Mouse (Mus musculus): ENCODE measurements around the gene Wdr90. TPM values are rescaled to one million over a fixed set of nuclear protein-coding genes. Genes with fewer than 3 reads are reported as not detected.
A peak's percentile ranks its signal among the peaks of the same experiment; 100 is the strongest.
"Not testable (repeated sequence)": the region's sequence is repeated elsewhere in the genome, so short reads cannot be mapped to it uniquely, and the experiment has no call there.

Wdr90 gene
- polyA plus RNA-seq, 1 experiment: not detected

DNA sequence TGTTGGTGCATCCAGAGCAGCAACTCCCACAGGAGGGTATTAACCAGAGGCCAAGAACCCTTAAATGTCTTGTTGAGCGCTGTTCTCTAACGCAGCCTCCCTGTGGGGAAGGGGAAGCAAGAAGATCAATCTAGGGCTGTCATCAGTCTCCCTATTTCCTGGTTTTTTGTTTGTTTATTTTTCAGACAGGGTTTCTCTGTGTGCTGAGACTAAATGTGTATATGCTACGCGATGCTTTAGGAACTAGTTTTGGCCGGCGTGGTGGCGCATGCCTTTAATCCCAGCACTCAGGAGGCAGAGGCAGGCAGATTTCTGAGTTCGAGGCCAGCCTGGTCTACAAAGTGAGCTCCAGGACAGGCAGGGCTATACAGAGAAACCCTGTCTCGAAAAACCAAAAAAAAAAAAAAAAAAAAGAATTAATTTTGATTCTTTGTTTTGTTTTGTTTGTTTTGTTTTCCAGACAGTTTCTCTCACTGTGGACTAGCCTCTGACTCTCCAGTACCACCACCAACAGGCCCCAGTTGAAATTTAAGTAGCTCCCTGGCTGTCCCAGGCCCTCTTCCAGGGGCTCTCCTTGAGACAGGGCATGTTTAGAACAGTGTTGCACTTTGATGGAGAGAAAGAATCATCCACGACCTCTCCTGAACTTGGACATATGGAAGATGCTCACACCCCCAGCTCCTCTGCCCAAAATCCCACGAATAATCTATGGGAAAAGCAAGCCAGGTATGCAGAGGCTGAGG, 12.3 kb upstream of the Wdr90 start:
- Histone ChIP-seq H3K4me3 (ENCODE audit: insufficient read depth, low read depth, low read length) (0 out of 2 replicates have a peak overlapping the region, but pooled peaks have one; percentile 87), H3K4me1 (ENCODE audit: control insufficient read depth, insufficient read depth, low read length) (peaks cover 22% of the 10 kb centered on the region), H3K27ac (ENCODE audit: insufficient read depth, low read depth, low read length) (peak overlapping the region; percentile 82; the same call in 1 of the 2 replicates)
- 80% methylated on average over 11 of the region's 11 CpGs for WGBS
- TF ChIP-seq POLR2A (IDR thresholded peaks at IDR 0.05; ENCODE audit: insufficient read depth, low read depth, low read length) (no peak), CTCF (IDR thresholded peaks at IDR 0.05; ENCODE audit: insufficient read depth, low read depth, low read length) (no peak)

DNA sequence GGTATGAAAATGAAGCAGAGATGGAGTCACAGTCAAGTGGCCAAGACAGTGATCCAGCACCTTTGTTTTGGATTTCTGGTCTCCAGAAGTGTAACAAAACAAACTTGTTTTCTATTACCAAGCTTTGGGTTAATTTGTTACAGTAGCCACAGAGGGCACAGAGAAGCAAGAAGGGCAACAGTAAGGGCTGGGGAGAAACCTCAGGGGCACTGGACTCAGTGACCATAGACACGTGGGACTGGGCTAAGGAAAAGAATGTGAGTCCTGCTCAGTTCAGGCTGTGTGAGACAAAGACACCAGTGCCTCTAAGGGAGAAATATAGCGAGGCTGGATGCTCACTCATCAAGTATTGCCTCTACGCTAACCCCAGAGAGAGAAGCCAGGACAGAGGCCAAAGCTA, 11.4 kb upstream of the Wdr90 start:
- WGBS: 87% methylated on average over 3 of the region's 3 CpGs
- TF ChIP-seq POLR2A (IDR thresholded peaks at IDR 0.05; ENCODE audit: insufficient read depth, low read depth, low read length) (no peak), CTCF (IDR thresholded peaks at IDR 0.05; ENCODE audit: insufficient read depth, low read depth, low read length) (no peak)
- Histone ChIP-seq H3K27ac (ENCODE audit: insufficient read depth, low read depth, low read length) (no peak overlapping the region), H3K4me1 (ENCODE audit: control insufficient read depth, insufficient read depth, low read length) (peaks cover 20% of the 10 kb centered on the region), H3K4me3 (ENCODE audit: insufficient read depth, low read depth, low read length) (no peak overlapping the region)

DNA sequence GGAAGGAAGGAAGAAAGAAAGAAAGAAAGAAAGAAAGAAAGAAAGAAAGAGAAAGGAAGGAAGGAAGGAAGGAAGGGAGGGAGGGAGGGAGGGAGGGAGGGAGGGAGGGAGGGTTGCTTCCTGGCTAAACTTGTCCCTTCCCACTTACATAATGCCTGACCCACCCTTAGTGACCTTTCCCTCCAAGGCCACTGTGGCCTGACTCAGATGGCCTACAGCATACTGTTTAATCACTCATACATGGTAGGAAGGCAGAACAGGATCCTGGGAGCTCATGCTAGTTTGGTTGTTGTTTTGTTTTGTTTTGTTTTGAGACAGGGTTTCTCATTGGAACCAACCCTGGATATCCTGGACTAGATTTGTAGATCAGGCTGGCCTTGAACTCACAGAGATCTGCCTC, 10.3 kb upstream of the Wdr90 start:
- not testable (repeated sequence) for H3K4me3 ChIP-seq (ENCODE audit: insufficient read depth, low read depth, low read length); H3K27ac ChIP-seq (ENCODE audit: insufficient read depth, low read depth, low read length)
- H3K4me1 ChIP-seq (ENCODE audit: control insufficient read depth, insufficient read depth, low read length): peaks cover 17% of the 10 kb centered on the region

DNA sequence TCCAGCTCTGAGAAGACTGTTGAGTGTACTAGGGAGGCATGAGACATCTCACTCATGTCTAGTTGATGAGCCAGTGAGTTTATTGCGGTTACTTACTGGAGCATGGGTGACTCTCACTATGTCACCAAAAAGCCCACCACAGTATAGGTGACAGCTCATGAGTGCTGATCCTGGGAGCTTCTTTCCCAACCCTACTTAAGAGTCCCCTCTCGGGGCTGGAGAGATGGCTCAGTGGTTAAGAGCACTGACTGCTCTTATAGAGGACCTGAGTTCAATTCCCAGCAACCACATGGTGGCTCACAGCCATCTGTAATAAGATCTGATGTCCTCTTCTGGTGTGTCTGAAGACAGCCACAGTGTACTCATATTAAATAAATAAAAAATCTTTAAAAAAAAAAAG, 8.7 kb upstream of the Wdr90 start:
- H3K4me3 ChIP-seq (ENCODE audit: insufficient read depth, low read depth, low read length): no peak overlapping the region
- H3K27ac ChIP-seq (ENCODE audit: insufficient read depth, low read depth, low read length): no peak overlapping the region
- H3K4me1 ChIP-seq (ENCODE audit: control insufficient read depth, insufficient read depth, low read length): peaks cover 10% of the 10 kb centered on the region
- TF ChIP-seq CTCF (IDR thresholded peaks at IDR 0.05; ENCODE audit: insufficient read depth, low read depth, low read length) (no peak), POLR2A (IDR thresholded peaks at IDR 0.05; ENCODE audit: insufficient read depth, low read depth, low read length) (no peak)
- 92% methylated on average over 2 of the region's 2 CpGs for WGBS

DNA sequence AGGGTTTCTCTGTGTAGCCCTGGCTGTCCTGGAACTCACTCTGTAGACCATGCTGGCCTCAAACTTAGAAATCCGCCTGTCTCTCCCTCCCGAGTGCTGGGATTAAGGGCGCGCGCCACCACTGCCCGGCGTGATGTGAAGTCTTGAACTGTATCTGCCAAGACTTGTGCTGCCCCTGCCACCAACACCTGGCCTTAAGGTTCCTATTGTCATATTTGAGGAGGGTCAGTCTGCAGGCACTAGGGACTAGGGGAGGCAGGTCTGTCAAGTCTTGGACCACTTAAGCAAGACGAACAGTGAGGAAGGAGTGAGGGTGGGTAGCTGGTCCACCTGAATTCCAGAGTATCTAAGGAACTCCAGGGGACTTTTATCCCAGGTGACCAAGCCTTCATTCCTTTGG, 8.2 kb upstream of the Wdr90 start:
- H3K4me1 ChIP-seq (ENCODE audit: control insufficient read depth, insufficient read depth, low read length): peaks cover 10% of the 10 kb centered on the region
- no peak overlapping the region for H3K27ac ChIP-seq (ENCODE audit: insufficient read depth, low read depth, low read length)
- WGBS: 84% methylated on average over 8 of the region's 8 CpGs
- no peak for TF ChIP-seq CTCF (IDR thresholded peaks at IDR 0.05; ENCODE audit: insufficient read depth, low read depth, low read length)
- TF ChIP-seq POLR2A (IDR thresholded peaks at IDR 0.05; ENCODE audit: insufficient read depth, low read depth, low read length): no peak
- no peak overlapping the region for H3K4me3 ChIP-seq (ENCODE audit: insufficient read depth, low read depth, low read length)

DNA sequence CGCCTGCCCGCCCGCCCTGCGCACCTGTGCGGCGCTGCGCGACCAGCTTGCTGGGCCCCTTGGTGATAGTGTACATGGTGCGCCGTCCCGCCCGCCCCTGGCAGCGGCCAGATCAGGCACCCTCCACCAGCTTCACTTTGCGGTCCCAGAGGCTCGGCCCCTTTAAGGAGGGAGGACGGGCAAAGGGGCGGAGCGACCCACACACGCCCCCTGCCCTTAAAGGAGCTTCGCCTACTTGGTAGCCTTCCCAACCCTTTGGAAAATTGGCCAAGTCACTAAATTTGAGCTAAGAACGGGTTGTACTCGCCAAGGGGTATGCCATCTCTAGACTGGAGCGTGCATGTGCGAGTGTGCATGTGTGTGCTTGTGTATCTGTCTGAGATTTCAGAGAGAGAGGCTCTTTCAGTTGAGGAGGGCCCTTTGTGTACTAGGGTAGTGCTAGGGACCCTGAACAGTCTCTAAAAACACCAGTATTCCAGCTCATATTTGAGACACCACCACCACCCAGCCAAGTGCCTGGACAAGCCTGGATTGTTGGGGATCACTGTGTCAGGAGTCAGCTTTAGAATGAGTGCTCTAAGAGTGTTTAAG, 7.4 kb upstream of the Wdr90 start, which contains the start of gene Mcrip2:
Mcrip2 (minus strand) TSS at position 164 of the 591 bp plus-strand sequence.
- 0 out of 2 replicates have a peak, but pooled peaks have one; percentile 6 for TF ChIP-seq CTCF (IDR thresholded peaks at IDR 0.05; ENCODE audit: insufficient read depth, low read depth, low read length)
- TF ChIP-seq POLR2A (IDR thresholded peaks at IDR 0.05; ENCODE audit: insufficient read depth, low read depth, low read length): peak; percentile 64
- H3K4me3 ChIP-seq (ENCODE audit: insufficient read depth, low read depth, low read length): peak within 1 kb of the TSS; percentile 74
- WGBS: under 1% methylated on average over 24 of the region's 24 CpGs
- H3K27ac ChIP-seq (ENCODE audit: insufficient read depth, low read depth, low read length): peak within 1 kb of the TSS; percentile 66
- H3K4me1 ChIP-seq (ENCODE audit: control insufficient read depth, insufficient read depth, low read length): peaks cover 7% of the 10 kb centered on the region

DNA sequence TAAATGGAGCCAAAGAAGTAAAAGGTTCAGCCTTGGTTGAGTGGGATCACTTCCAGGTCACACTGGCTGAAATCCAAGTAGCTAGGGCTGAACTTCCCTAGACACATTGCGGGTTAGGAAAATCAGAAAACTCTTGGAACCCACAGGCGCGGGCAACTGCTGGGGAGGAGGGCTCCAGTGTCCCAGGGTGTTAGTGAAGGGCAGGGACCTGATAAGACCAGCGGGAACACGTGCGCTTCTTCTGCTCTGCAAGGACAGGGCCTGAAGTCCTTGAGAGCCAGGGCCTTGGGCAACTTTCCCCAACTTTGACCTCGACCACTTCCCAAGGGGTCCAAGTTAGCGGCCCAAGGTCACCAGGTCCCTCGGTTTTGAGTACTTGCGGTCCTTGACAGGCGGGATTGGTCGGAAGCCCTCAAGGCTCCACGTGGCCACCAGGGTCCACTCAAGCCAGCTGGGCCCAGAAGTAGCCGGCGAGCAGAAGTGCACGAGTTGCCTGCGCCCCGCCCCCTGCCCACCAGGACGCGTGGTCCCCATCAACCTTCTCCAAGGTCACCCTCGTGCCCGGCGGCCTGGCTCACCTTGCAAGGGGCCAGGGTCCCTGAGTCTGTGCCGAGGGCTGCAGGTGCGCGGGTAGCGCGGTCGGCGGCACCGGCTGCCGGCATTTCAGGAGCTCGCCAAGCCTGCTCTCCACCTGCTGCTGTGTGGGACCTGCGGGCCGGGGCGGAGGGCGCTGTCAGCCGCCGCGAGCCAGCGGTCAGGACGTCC, 6.7 kb upstream of the Wdr90 start:
- H3K27ac ChIP-seq (ENCODE audit: insufficient read depth, low read depth, low read length): peak overlapping the region; percentile 2; the same call in 1 of the 2 replicates
- peak overlapping the region; percentile 74 for H3K4me3 ChIP-seq (ENCODE audit: insufficient read depth, low read depth, low read length)
- under 1% methylated on average over 42 of the region's 42 CpGs for WGBS
- TF ChIP-seq POLR2A (IDR thresholded peaks at IDR 0.05; ENCODE audit: insufficient read depth, low read depth, low read length): no peak
- 0 out of 2 replicates have a peak, but pooled peaks have one; percentile 3 for TF ChIP-seq CTCF (IDR thresholded peaks at IDR 0.05; ENCODE audit: insufficient read depth, low read depth, low read length)
- peaks cover 7% of the 10 kb centered on the region for H3K4me1 ChIP-seq (ENCODE audit: control insufficient read depth, insufficient read depth, low read length)

DNA sequence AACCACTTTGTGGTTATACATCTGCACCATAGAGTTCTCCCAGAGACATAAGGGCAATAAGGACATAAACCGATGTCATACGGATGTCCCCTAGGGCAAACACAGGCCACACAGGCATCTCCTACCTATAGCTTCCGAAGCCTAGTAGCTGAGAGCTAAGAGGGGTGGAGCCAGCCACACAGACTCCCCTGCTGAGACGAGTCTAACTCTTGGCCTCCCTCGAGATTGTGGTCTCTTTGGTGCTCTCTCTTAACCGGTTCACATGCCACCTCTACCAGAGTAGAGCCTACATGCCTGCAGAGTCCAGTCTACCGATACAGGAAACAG, 6.2 kb upstream of the Wdr90 start:
- WGBS: 12% methylated on average over 7 of the region's 7 CpGs
- no peak for TF ChIP-seq CTCF (IDR thresholded peaks at IDR 0.05; ENCODE audit: insufficient read depth, low read depth, low read length)
- TF ChIP-seq POLR2A (IDR thresholded peaks at IDR 0.05; ENCODE audit: insufficient read depth, low read depth, low read length): no peak
- H3K27ac ChIP-seq (ENCODE audit: insufficient read depth, low read depth, low read length): no peak overlapping the region
- H3K4me1 ChIP-seq (ENCODE audit: control insufficient read depth, insufficient read depth, low read length): peaks cover 7% of the 10 kb centered on the region
- peak overlapping the region; percentile 74 for H3K4me3 ChIP-seq (ENCODE audit: insufficient read depth, low read depth, low read length)

DNA sequence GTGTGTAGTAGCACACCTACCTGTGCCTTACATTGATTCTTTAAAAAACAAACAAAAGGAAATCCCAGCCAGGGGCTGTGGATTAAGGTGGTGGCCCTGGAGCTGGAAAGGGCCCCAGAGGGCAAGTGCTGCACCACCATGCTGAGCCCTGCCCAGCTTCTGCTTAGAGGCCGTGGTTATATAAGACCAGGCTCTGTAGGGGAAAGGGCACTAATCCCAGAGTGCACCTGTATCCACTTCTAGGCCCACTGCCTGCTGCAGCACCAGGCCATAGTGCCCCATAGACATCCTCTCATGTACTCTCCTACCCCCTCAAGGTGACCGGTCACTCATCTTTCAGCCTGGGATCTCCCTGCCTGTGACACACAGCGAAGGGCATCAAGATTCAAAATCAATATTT, 4.9 kb upstream of the Wdr90 start:
- Histone ChIP-seq H3K4me3 (ENCODE audit: insufficient read depth, low read depth, low read length) (no peak overlapping the region), H3K27ac (ENCODE audit: insufficient read depth, low read depth, low read length) (no peak overlapping the region), H3K4me1 (ENCODE audit: control insufficient read depth, insufficient read depth, low read length) (peaks cover 7% of the 10 kb centered on the region)
- 94% methylated on average over 3 of the region's 3 CpGs for WGBS
- no peak for TF ChIP-seq CTCF (IDR thresholded peaks at IDR 0.05; ENCODE audit: insufficient read depth, low read depth, low read length)
- no peak for TF ChIP-seq POLR2A (IDR thresholded peaks at IDR 0.05; ENCODE audit: insufficient read depth, low read depth, low read length)

Measured in olfactory bulb, adult 2 months (tissue).